Mouse (Mus musculus) yolk sac, embryonic 10.5 days (tissue): ENCODE measurements at regions not wholly inside any gene's neighbourhood (a gene's known extent, or its start where the extent isn't known, plus 50 kb on each side); places are given as distances from the start of the nearest gene placed in this dataset.

Experiments
- DNase-seq: peaks from one replicate; pipeline ENCODE4 v3.0.0-alpha.2; 2017; ENCODE audit warnings: low spot score

DNA sequence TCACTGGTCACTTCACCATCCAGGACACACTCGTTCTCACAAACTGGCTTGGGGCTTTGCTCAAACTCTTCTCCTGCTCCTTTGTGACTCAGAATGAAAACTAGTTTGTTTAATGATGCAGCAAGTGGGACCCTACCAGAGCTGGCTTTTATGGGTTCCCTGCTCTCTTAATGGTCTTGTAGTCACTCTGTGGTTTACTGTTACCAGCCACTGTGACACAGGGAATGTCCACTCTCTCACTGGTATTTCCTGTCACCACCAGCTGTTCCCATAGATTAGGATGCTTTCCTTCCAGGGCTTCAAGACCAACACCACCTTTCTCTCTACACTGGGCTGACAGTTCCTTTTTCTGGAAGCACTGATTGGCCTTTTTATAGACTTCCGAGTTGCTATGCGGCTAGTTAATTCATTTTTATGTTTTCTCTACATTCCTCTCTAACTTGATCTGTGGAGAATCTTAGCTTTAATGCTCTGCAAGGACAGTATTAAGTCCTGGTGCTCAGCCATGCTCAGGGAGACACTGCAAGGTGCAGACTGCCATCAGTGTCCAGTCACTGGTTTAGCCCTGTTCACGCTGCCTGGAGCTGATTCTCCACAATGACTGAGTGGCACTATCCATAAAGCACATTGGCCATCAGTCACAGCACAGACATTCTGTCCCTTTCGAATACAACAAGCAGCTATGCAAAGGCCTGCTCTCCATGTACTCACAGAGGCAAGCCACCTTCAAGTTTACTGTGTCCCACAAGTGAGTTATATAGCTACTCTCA is 149.2 kb upstream of the Klf14 start:
- DNase-seq = no peak

DNA sequence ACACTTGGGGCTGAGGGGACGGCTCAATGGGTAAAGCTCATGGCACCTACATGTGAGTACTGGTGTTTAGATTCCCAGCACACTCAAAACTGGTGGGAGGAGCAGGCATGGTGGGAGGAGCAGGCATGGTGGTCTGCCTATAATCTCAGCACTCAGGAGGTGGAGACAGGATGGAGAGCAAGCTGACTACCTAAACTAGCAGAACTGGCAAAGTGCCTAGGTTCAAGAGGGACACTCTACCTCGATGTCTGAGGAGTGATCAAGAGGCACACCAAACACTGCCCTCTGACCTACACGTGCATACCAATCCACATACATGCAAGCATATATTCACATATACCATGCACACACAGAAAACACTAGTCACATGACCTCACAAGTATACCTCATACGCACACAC is 150.7 kb upstream of the Klf14 start:
- DNase-seq = no peak

DNA sequence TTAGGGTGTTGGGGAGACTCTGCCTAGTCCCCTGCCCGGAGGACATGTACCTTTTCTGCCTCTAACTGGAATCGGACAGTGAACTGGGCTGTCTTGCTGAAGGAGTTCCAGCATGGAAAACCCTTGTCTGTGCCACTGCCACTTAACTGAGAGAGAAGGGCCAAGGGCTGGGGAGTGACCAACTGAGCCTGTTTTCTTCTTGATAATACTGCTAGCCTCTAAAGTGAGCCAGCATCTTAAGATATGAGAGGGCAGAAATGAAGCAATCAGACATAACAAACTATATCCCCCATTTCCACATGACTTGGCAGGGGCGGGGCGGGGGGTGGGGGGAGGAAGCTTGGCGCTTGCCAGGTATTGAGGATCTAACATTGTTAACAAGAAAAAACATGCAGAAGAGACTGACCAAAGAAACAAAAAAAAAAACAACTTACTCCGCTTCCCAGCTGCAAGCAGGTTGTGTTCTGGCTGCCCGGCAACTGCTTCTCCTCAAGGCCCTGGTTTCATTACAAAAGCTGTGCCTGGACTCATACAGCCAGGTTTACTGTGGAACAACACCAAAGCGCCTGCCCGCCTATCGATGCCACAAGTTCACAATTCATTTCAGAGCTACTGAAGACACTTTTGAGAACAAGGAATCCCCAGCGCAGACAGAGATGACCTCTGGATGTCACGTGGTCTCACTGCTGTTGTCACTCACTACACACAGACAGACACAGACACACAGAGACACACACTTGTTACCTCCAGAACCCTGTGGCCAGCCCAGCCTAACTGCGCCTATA is 153.6 kb upstream of the Klf14 start:
- DNase-seq = no peak

DNA sequence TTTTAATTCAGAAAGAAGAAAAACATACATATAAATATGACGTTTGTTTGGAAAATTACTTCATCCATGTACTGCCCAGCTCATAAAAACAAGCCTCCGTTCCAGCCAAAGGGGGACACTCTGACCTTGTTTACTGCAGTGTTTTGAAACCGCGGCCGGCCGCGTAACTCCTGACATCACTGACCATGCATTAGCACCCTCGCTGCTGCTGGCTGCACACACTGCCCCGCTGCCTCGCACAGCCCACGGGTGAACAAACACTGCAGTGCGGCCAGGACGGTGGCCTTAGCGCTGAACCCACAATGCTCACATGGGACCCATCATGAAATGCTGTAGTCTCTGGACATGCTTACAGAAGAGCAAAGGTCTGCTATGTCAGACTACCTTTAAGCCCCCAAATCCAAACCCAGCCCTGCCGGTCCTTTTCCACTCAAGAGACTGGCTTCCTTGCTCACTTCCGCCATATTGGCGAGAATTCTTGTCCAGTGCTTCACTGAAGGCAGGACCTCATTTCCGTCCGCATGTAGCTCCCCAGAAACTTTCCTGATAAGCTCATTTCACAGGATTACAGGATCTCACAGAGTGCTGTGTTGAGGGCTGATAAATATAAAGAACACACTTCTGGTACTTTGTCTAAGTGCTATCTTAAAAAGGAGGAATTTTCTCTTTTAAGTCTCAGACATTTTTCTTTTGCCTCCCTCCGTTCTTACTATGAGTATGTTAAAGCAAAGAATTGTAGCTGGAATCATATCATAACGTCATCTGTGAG is 154.9 kb upstream of the Klf14 start:
- no peak for DNase-seq

DNA sequence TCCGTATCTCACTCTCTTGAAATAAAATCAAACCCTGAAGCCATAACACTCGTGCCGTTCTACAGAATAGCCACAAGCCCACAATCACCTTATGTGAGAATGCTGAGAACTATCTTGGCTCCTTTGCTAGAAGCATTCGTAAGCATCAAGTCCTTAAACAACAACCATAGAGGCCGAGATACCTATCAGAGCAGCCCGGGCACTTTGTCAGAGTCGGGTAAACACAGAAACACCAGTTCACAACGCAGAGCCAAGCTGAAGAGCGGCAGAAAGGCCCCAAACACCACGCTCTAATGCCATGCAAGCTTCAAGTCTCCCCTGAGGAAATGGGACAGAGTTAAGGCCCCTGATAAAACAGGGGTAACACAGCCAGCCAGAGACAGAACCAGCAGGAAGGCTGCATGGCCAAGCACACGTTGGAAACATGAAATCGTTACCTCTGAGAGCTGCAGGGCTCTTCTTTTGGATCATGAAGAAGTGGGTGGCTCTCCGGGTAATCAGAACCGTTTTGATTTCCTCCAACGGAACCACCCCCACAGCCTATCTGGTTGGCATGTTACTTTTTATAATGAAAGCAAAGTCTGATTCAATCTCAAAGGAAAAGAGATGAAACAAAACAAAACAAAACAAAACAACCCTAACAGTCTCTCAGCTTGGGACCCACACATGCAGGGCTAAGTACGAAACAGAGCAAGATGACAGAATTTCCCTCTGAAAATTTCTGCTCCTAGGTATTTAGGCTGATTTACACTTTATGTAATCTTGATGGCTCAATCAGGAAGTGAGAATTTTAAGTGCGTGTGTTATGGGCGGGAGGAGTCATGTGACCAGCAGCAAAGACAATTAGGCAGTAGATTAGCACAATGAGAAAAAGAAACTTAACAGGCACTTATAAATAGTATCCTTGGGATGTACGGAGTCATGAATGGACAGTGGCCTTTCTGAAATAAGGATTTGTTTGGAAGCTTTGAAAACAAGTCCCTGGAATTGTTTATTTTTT is 155.8 kb upstream of the Klf14 start:
- no peak for DNase-seq

DNA sequence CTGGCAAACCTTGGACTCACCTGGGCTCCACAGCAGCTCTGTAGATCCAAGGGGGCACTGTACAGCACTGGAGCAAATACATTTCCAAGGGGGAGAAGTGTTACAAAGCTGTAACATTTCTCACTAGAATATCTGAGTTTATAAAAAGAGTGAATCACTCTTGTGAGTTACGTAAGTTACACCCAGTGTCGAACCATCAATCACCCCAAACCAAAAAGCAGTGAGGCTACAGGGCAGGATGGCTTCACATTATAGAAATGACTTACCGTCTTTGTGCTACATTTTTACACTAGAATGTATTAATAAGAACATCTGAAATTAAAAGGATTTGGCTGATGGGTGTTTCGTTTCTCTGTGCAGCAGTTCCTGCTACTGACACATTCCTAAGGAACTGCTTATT is 156.7 kb upstream of the Klf14 start:
- no peak for DNase-seq

DNA sequence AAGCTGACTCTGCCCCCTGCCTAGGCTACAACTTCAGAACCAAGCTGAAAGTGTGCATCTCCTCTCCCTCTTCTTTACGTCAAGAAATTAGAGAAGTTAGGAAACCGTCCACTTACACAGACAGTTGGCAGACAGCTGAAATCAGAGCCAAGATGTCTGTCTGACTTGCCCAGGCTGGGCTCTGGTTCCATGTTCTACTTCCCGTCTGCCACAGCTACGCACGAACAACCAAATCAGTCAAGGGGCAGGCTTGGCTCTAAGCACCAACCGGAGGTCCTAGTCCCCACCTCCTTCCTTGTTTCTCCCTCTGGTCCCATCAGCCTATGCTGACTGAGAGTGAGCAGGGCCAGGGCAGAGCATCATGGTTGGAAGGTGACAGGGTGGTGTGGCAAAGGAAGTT is 157.5 kb upstream of the Klf14 start:
- no peak for DNase-seq

DNA sequence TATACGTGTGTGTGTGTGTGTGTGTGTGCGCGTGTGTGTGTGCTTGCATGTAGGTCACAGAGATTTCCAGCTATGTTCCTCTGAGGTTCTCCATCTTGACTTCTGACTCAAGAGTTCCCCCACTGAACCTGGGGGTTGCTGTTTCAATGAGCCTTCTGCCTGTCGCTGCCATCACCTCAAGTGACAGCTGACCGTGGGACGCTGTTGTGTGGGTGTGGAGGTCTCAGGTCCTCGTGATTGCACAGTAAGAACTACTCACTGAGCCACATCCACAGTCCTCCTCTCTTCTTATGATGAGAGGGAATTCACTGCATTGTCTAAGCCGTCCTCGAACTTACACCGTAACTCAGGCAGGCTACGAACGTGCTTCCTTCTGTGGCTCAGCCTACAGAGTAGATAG is 158.8 kb upstream of the Klf14 start:
- DNase-seq = no peak

DNA sequence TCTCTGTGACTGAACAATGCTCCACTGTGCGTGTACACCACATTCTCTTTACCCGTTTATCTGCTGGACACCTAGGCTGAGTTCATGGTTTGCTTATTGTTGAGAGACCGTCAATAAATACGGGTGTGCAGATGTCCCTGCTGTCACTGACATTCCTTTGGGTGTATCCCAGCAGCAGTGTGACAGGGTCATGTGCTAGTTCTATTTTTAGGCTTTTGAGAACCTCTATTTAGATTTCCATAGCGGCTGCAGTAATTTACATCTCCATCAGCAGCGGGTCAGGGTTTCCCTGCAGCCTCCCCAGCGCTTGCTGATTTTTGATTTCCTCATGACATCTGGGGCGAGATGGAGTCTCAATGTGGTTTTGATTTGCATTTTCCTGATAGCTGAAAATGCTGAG is 162.1 kb upstream of the Klf14 start:
- no peak for DNase-seq

DNA sequence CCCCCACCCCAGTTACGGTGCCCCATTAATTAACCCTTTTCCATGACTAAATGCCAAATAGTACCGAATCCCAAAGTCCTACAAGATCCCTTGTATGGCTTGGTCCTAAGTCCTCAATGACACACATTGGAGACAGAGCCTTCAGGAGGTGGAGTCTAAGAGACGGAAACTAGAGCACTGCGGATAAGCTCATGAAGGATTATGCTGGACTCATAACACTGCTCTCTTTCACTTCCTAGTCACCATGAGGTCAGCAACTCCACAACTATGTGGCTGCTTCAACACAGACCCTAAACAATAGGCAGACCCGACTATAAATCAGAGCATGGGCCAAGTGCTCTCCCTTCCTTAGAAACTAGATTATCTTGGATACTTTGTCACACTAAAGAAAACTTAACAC is 164.0 kb upstream of the Klf14 start:
- no peak for DNase-seq

DNA sequence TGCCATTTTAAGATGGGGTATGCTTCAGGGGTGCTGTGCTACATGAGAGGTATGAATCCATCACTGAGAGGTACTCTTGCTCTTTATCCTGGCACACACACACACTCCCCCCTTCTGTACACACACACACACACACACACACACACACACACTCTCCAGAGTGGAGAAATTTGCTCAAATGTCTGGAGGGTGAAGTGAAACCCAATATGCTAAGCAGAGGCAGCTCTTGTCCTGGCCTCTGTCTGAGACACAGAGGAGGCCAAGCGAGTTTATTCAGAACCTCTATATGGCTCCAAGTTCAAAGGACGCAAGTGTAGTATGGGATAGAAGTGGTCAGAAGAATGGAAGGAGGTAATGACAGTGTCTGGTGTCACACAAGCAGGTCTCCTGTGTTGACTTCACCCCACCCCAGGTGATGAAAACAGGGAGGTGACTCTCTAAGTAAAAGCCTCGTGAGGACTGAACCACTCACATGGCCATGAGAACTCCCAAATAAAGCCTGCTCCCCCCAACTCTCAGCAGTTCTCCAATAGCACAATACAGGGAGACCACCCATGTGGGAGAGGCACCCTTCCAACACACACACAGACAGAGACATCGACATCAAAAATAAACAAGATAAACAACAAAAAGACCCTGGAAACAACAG is 164.6 kb upstream of the Klf14 start:
- DNase-seq = no peak

DNA sequence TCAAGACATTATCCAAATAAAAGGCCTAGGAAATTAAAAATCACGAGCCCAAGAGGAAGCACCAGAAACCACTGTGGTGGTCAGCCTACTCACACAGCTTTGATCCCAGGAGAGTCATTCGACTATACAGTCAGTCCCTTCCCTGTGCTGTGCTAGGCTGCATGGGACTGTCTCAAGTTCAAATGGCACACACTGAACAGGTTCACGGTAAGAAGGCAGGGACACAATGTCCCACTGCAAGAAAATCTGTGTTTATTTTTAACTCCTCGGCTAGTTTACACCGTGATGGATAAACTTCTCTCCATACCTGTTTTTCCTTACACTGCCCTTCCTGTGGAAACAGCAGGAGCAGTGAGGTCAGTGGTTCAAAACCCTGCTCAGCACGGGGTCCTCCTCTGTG is 165.2 kb upstream of the Klf14 start:
- DNase-seq = no peak

DNA sequence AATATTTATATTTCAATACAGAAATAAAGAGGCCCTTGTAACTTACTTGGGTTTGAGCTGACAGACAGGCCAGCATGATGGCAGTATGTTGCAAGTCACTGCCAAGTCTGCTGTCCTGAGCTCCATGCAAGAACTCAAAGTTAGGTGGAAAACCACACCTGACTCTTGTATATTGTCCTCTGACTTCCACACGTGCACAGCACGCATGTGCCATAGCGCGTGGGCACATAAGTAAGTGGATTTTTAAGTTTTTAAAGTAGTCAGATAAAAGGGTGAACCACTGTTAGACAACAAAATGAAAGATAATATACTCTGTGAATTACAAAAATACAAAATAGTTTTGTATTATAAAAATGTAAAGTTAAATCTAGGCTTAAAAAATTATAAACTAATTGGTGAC is 166.0 kb upstream of the Klf14 start:
- DNase-seq = no peak

DNA sequence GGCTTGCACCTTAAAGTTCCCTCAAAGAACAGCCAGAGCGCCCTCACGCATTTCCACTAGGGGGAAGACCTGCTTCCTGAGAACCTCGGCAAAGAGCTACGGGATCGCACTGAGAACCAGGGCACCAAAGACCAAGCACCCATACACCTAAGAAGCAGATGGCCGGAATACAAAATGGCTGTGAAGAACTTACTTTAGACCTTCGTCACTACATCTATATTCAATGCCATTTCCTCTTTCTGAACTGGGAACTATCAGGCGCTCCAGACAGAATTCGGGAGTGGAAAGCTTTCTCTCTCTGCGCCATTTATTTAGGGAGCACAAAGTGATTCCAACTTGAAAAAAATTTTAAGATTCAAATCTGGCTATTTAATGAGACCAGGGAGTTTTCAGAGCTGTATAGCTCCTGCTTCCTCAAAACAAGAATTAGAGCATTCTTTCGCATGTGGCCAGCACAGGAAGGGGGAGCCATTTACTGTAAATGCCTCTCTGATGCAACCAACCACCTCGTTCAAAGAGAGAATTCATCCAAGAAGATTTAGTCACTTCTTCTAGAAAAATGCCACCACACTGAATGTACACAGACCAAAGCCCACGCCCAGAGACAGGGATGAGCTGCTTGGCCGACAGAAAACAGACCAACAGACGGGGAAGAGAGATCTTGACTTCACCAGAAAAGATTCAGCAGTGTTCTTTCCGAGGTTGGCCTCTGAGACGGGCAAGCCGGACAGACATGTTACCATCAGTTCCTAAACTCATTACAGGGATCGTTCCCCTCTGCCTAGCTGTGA is 166.6 kb upstream of the Klf14 start:
- peak; percentile 10 for DNase-seq

DNA sequence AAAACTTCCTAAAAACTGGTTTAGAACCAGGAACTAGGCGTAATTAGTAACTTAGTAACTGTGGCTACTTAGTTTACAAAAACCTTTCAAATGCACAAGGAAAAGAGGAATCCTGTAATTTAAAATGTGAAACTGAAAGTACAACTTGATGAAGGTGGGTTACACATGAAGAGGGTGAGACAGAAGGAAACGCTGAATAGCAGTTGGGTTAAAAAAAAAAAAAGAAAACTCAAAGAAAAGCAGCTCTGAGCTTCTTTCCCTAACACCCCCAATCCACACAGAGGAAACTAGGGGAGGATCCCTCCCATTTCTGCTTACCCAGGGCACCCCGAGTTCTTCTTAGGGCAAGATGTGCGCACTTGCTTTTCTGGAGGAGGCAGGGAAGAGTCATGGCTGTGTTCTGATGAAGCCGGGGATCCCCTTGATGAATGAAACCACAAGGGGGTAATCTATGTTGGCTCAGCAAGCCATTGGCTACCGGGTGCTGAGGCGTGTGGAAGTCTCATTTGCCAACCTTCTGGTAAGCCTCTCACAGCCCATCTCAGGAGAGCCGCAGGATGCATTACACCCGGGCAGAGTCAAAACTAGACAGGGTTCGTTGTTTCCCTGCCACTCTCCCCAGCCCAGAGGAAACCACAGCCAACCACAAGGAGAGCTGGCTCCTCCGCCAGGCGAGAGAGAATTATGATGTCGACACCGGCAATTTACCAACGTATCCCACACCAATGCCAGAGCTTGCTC is 167.4 kb upstream of the Klf14 start:
- no peak for DNase-seq

DNA sequence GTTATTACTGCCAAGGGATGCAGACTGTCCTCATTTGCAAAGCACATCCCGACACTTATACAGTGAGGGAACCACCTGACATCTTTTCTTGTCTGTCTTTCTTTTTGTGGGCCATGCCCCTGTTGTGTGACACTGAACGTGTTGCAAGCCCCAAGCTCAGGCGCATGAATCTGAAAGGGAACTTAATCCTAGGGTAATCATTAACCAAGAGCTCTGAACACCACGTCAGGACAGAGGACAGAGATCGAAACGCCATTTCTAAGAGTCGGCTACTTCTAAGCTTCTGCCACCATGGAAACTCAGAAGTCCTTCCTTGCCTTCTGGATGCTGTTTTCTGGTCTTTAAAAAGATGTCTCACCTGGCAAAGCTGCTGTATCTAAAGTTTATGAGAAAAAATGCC is 170.3 kb upstream of the Klf14 start:
- DNase-seq = peak; percentile 65

DNA sequence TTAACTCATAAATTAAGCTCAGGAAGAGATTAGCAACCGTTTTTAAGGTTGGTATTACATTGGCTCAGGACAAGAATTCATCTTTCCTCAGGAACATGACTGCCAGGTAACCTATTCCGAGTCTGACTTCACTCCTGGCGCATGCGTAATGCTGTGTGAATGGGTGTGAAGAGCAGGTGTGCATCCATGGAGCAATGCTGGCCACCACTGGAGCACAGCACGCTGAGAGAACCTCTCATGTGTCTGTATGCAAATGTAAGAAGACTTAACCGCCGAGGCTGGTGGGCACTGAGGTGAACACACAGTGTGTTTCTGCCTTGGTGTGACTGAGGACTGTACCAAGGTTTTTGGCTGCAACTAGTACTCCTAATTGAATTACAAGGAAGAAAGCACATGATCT is 171.1 kb upstream of the Klf14 start:
- no peak for DNase-seq

DNA sequence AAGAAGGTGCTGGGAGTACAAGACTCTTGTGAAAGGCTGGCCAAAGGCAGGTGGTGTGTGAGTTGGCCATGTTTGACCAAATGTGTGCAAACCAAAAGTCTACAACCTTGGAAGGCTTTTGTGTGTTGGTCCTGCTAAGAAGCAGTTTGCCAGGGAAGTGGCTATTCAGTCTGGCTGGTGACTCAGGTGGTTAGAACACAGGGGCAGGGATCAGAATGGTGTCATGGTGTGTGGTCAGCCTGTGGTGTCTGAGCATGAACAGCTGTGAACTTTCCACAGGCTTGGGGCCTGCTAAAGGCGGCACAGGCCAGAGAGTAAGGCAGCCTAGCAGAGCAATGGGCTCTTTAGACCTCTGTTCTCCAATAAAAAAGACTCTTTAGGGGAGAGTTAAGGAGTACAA is 171.6 kb upstream of the Klf14 start:
- DNase-seq = no peak

DNA sequence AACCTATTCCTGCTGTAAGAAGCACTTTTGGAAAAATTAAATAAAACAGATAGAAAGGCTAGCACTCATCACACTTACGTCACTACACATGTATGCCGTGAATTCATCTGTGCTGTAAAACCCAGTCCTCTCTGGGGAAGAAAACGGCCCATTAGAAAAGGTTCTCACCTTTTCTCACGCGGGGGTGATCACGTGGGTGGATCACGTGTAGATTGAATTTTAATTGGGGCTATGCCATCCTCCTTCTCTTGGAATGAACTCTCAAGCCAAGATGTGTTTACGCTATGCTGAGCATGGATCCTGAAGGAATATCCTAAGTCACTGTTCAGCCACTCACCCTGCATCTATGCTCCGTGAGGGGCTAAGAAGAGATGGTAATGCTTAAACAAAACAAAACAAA is 172.8 kb upstream of the Klf14 start:
- no peak for DNase-seq
